Mouse (Mus musculus): ENCODE measurements around the gene Gm8765.
"Not testable (repeated sequence)": the region's sequence is repeated elsewhere in the genome, so short reads cannot be mapped to it uniquely, and the experiment has no call there.

DNA sequence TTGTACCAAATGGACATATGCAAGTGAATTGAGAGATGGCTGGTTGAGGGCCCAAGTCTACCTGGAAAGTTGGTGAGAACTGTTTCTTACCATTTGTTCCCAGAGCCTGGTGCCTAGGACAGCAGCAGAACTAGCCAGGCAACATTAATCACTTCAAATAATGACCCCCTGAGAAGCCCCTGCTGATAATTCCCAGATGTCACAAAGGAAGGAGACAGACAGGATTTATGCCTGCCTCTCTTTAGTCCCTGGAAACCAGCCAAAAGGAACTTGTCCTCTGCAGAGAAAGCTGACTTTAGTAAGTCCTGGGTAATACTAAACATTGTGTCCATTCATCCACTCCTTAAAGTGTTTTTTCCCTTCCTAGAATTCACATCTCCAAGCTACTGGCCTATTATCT is 54.8 kb downstream of the Gm8765 start:
- TF ChIP-seq CTCF (IDR thresholded peaks at IDR 0.05; ENCODE audit: low read depth); EP300 (optimal IDR thresholded peaks at IDR 0.05): not testable (repeated sequence)

All from stomach, postnatal 0 days (tissue).